Mouse (Mus musculus) cortical plate, adult 2 months (tissue): ENCODE measurements at regions not wholly inside any gene's neighbourhood (a gene's known extent, or its start where the extent isn't known, plus 50 kb on each side); places are given as distances from the start of the nearest gene placed in this dataset.

Experiments used
- CTCF ChIP-seq: fragments of 200-500 bp; IDR thresholded peaks from 2 replicates; pipeline ENCODE4 v1.5.1; 2011; ENCODE audit warnings: mild to moderate bottlenecking, control low read depth, low read length; ENCODE audit not compliant: insufficient read depth; ENCODE audit errors: extremely low read depth
- POLR2A ChIP-seq: fragments of 200-500 bp; IDR thresholded peaks from 2 replicates; pipeline ENCODE4 v1.6.1; 2011; ENCODE audit warnings: mild to moderate bottlenecking, low read length, control low read depth; ENCODE audit not compliant: insufficient read depth; ENCODE audit errors: extremely low read depth

DNA sequence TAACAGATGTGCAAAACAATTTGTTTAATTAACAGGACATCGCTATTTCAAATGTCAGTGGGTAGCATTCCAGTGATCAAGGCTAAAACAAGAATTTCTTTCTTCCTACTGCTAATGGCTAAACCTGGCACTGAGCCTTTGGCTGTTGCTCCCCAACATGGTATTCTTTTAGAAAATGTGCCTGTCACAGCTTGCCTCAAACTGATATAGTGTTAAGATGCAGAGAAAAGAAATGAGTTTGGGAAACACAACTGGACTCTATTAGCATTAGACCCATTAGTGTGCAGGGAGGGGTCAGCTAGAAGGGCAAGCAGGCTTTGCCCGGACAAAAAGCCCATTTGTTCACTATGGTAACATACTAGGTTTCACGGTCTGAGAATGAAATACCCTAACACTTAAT lies 297.8 kb downstream of the Nova1 start:
- TF ChIP-seq POLR2A = no peak
- no peak for TF ChIP-seq CTCF
